Mouse (Mus musculus) midbrain, embryonic 13.5 days (tissue): ENCODE measurements around the gene Pou2af1. TPM values are rescaled to one million over a fixed set of nuclear protein-coding genes. Genes with fewer than 3 reads are reported as not detected.

Experiments used
- ATAC-seq: fragments of 200-750 bp; cut with Nextera tagmentation; 2 replicates; pipeline ENCODE4 v1.8.0; 2017; ENCODE audit warnings: mild to moderate bottlenecking, moderate TSS enrichment, moderate library complexity
- H3K27ac ChIP-seq: fragments of 300-500 bp; sonication (generic); 2 replicates; pipeline ENCODE4 v1.5.1; 2015; ENCODE audit warnings: inconsistent platforms, mild to moderate bottlenecking, moderate library complexity
- H3K27me3 ChIP-seq: fragments of 300-500 bp; sonication (generic); 2 replicates; pipeline ENCODE4 v1.6.1; 2015; ENCODE audit warnings: mild to moderate bottlenecking, inconsistent platforms
- H3K36me3 ChIP-seq: fragments of 300-500 bp; sonication (generic); 2 replicates; pipeline ENCODE4 v1.6.1; 2015; ENCODE audit warnings: mild to moderate bottlenecking, inconsistent platforms
- H3K4me1 ChIP-seq: fragments of 300-500 bp; sonication (generic); replicated peaks from 2 replicates; pipeline ENCODE4 v1.6.1; 2015; ENCODE audit warnings: inconsistent platforms
- H3K4me2 ChIP-seq: fragments of 300-500 bp; sonication (generic); replicated peaks from 2 replicates; pipeline ENCODE4 v1.6.1; 2015; ENCODE audit warnings: moderate library complexity, mild to moderate bottlenecking, inconsistent platforms
- H3K4me3 ChIP-seq: fragments of 300-500 bp; sonication (generic); replicated peaks from 2 replicates; pipeline ENCODE4 v1.5.1; 2015; ENCODE audit warnings: mild to moderate bottlenecking, inconsistent platforms
- H3K9ac ChIP-seq: fragments of 300-500 bp; sonication (generic); replicated peaks from 2 replicates; pipeline ENCODE4 v1.6.1; 2015; ENCODE audit warnings: mild to moderate bottlenecking, inconsistent platforms
- H3K9me3 ChIP-seq: fragments of 300-500 bp; sonication (generic); 2 replicates; pipeline ENCODE4 v1.6.1; 2016; ENCODE audit warnings: mild to moderate bottlenecking, inconsistent platforms
- WGBS: fragments of 180-500 bp; shearing (Covaris S2); methylation state at CpG from one replicate; pipeline ENCODE4 v1.1.7; 2015; 5-methylcytosine and 5-hydroxymethylcytosine counted together
- polyA plus RNA-seq: library from polyadenylated mRNA; unstranded; fragments of >200 nt; fragmentation: Nextera tagmentation; extraction: Ambion mirVana; gene quantifications from 2 replicates; pipeline ENCODE4 v1.2.1, GENCODE M21; 2015

Gene Pou2af1
- polyA plus RNA-seq, 1 experiment from 2014 or later: not detected

DNA sequence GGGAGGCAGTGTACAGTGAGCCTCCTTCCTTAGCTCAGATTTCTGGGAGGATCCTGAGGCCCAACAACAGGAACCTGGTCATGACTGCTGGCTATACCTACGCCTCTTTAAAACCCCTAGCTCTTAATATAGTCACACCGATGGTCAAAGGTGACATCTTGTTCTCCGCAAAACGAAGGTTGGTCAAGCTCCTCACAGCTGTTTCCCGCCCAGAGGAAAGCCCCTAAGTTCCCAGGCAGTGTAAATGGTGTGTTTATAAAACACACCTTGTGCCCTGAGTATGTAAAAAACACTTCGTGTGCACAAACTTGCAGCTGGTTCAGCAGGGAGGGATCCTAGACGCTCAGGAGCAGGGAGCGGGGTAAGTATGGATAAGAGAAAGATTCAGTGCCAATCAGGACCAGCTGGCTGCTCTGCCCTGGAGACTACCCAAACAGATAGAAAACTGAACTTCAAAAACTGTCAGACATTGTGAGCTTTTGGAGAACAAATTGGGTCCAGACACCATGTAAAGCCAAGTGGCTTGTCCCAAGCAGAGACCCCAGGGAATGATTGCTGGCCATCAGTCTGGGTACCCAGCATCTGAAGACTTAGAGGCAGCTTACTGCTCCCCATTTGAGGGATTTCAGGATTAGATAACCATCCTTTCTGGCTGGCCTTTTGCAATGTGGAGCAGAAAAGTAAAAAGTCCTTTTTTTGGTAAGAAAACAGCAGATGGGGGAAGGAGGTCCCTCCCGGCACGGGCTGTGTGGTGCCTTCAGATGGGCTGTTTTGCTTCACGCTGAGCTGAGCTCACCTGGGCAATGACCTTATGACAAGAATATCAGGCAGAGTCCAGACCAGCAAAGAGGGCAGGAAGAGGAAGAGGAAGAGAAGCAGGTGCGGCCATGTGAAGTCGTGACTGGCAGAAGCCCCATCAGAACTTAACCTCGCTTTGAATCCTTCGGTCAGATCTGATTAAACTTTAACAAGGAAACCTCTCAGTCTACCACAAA, 30.5 kb upstream of the Pou2af1 start:
- no peaks in the 10 kb centered on the region for H3K4me1 ChIP-seq
- H3K9ac ChIP-seq: no peak overlapping the region
- no peaks in the 10 kb centered on the region for H3K27me3 ChIP-seq
- no peak overlapping the region for H3K4me3 ChIP-seq
- H3K36me3 ChIP-seq: no peaks in the 10 kb centered on the region
- H3K9me3 ChIP-seq: no peaks in the 10 kb centered on the region
- 92% methylated on average over 15 of the region's 15 CpGs for WGBS
- no peak overlapping the region for H3K4me2 ChIP-seq
- no peak overlapping the region for H3K27ac ChIP-seq
- ATAC-seq: no peak

DNA sequence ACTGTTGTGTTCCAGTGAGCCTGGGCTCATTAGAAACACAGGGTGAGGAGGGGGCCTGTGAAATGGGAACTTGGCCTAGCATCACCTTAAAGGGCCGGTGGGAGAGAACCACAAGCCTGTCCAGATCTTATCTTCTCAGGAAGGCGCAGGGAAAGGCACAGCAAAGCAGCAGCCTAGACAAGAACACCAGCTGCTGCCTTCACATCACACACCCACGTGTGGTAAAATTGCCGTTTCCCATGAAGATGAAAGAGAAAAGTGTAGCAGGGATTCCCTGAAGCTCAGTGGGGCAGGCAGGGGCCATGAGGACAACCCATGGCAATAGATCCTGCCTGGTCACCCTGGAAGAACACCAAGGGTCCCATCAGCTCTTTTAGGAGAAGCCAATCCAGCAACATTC, 28.1 kb upstream of the Pou2af1 start:
- no peak overlapping the region for H3K9ac ChIP-seq
- H3K36me3 ChIP-seq: no peaks in the 10 kb centered on the region
- no peak overlapping the region for H3K4me2 ChIP-seq
- no peak overlapping the region for H3K4me3 ChIP-seq
- H3K4me1 ChIP-seq: no peaks in the 10 kb centered on the region
- H3K27ac ChIP-seq: no peak overlapping the region
- ATAC-seq: no peak
- 85% methylated on average over 4 of the region's 4 CpGs for WGBS
- H3K27me3 ChIP-seq: no peaks in the 10 kb centered on the region
- H3K9me3 ChIP-seq: no peaks in the 10 kb centered on the region

DNA sequence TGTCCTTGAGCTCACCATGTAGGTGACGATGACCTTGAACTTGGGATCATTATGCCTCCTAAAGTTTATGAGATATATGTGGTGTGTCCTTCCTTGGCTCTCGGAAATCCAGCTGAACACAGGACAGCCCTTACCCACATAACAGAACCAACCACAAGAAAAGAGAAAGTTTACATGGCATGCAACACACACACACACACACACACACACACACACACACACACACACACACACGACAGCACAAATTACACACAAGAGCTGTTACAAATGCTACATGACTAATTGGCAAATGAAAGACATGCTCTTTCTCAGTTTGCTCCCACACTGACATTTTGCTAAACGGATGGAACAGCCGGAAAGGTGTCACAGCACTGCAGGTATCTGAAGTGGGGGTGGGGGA, 27.6 kb upstream of the Pou2af1 start:
- no peak overlapping the region for H3K27ac ChIP-seq
- no peaks in the 10 kb centered on the region for H3K4me1 ChIP-seq
- no peak overlapping the region for H3K9ac ChIP-seq
- no peak for ATAC-seq
- no peak overlapping the region for H3K4me3 ChIP-seq
- no peaks in the 10 kb centered on the region for H3K27me3 ChIP-seq
- WGBS: 78% methylated on average over 5 of the region's 5 CpGs
- H3K36me3 ChIP-seq: no peaks in the 10 kb centered on the region
- no peaks in the 10 kb centered on the region for H3K9me3 ChIP-seq
- H3K4me2 ChIP-seq: no peak overlapping the region

DNA sequence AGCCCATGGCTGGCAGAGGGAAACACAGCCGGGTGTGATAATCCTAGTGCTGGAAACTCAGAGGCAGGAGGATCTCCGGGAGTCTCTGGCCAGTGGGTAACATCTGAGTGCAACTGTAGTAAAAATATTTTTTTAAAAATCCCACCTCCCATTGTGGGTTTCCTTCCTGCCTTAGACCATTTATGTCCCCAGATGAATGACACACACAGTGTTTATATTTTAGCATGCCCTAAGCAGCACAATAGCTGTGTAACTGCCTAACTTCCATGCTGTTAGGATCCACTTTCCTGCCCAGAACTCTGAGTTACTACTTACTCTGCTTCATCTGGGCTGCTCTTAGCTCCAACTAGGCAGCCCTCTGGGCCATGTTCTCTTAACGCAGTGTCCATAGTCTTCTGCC, 22.9 kb upstream of the Pou2af1 start:
- ATAC-seq: no peak
- H3K4me2 ChIP-seq: no peak overlapping the region
- H3K27me3 ChIP-seq: no peaks in the 10 kb centered on the region
- H3K9ac ChIP-seq: no peak overlapping the region
- H3K4me3 ChIP-seq: no peak overlapping the region
- H3K36me3 ChIP-seq: no peaks in the 10 kb centered on the region
- WGBS: 92% methylated on average over 3 of the region's 3 CpGs
- no peaks in the 10 kb centered on the region for H3K4me1 ChIP-seq
- no peaks in the 10 kb centered on the region for H3K9me3 ChIP-seq
- H3K27ac ChIP-seq: no peak overlapping the region

DNA sequence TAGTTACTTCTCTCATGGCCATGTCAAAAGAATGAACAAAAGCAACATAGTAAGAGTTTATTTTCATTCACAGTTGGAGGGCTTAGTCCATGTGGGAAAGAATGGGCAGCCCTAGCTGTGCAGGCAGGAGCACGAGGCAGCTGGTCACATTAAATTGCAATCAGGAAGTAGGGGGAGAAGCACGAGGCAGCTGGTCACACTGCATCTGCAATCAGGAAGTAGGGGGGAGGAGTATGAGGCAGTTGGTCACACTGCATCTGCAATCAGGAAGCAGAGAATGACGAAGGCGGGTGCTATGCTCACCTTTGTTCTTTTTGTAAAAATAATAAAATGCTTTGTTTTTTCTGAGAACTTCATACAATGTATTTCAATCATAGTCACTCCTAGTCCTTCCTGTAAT, 18.7 kb upstream of the Pou2af1 start:
- no peaks in the 10 kb centered on the region for H3K9me3 ChIP-seq
- no peak for ATAC-seq
- no peak overlapping the region for H3K4me2 ChIP-seq
- 80% methylated on average over 4 of the region's 4 CpGs for WGBS
- no peaks in the 10 kb centered on the region for H3K36me3 ChIP-seq
- H3K4me3 ChIP-seq: no peak overlapping the region
- no peaks in the 10 kb centered on the region for H3K27me3 ChIP-seq
- no peak overlapping the region for H3K27ac ChIP-seq
- H3K4me1 ChIP-seq: no peaks in the 10 kb centered on the region
- H3K9ac ChIP-seq: no peak overlapping the region

DNA sequence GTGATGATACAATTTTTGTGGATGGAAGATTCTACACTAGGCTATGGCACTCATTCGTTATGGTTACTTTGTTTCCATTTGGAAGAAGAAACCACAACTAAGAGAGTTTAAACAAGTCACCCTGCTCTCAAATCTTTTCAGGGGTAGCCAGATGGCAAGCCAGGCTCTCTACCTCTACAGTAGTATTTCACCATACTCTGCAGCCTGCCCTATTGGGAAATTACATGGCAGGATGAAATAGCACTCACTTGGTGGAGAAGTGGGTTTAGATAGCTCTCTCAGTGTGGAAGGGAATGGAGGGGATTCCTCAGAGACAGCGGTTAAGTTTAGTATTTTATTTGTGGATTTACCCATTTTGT, 4.6 kb upstream of the Pou2af1 start:
- Histone ChIP-seq H3K36me3 (no peaks in the 10 kb centered on the region), H3K9ac (no peak overlapping the region), H3K9me3 (no peaks in the 10 kb centered on the region), H3K4me1 (no peaks in the 10 kb centered on the region), H3K4me3 (no peak overlapping the region), H3K4me2 (no peak overlapping the region), H3K27me3 (no peaks in the 10 kb centered on the region), H3K27ac (no peak overlapping the region)
- WGBS: 90% methylated on average over 2 of the region's 2 CpGs
- no peak for ATAC-seq

- Histone ChIP-seq H3K4me3 (no peak overlapping the region), H3K4me2 (no peak overlapping the region), H3K27me3 (no peaks in the 10 kb centered on the region), H3K27ac (no peak overlapping the region), H3K36me3 (no peaks in the 10 kb centered on the region), H3K9me3 (no peaks in the 10 kb centered on the region), H3K4me1 (no peaks in the 10 kb centered on the region), H3K9ac (no peak overlapping the region)
- no peak for ATAC-seq
- WGBS: 83% methylated on average over 6 of the region's 6 CpGs
Measured at GRCm38 (mm10) chr9:51211191-51211590, 2.3 kb upstream of the Pou2af1 start.

DNA sequence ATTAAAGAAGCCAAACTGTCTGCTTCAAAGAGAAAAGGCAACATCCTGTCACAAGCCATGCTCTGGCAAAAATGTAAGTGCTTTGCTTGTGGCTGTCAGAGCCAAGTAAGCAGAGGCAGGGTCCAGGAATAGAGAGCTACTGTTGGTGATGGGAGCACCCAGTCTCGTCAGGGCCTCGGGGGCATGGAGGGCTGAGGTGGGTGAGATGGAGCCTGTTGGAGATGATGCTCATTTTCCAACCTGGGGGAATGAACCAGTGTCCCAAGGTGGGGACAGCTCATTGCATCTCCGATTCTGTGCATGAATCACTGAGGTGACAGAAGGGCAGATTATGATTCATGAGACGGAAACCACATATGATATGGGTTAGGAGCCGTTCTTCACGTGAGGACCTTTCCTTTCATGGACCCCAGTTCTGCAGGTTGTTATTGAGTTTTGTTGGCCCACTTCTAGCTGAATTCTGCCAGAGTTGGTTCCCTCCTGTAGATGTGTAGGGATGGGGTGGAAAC, 275 bp downstream of the Pou2af1 start:
- Histone ChIP-seq H3K4me1 (no peaks in the 10 kb centered on the region), H3K9me3 (no peaks in the 10 kb centered on the region), H3K27me3 (no peaks in the 10 kb centered on the region), H3K36me3 (no peaks in the 10 kb centered on the region), H3K27ac (no peak overlapping the region), H3K4me2 (no peak overlapping the region), H3K4me3 (no peak overlapping the region), H3K9ac (no peak overlapping the region)
- no peak for ATAC-seq
- 93% methylated on average over 6 of the region's 6 CpGs for WGBS

GRCm38 (mm10) chr9:51215311-51215710, 1.8 kb downstream of the Pou2af1 start:
- no peak for ATAC-seq

DNA sequence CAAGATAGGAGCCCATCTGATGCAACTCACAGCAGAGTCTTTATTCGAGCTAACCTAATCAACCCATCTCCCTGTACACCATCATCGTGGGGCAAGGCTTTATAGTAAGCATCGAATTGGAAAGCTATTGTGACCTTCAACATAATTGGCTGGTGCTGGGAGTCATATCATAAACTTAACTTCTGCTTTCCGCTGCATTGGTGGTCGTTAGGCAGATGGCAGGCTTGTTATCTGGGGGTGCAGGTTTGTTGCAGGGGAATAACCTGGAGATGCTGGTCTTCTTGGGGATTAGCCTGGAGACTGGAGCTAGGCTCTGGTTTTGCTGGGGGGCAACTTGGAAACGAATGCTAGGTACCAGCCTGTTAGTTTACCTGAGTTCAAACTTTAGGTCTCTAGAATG, 2.4 kb downstream of the Pou2af1 start:
- H3K4me1 ChIP-seq: no peaks in the 10 kb centered on the region
- no peak overlapping the region for H3K9ac ChIP-seq
- no peaks in the 10 kb centered on the region for H3K27me3 ChIP-seq
- H3K27ac ChIP-seq: no peak overlapping the region
- 89% methylated on average over 6 of the region's 6 CpGs for WGBS
- H3K9me3 ChIP-seq: no peaks in the 10 kb centered on the region
- no peak overlapping the region for H3K4me2 ChIP-seq
- no peak for ATAC-seq
- no peak overlapping the region for H3K4me3 ChIP-seq
- H3K36me3 ChIP-seq: no peaks in the 10 kb centered on the region

More at GRCm38 (mm10) chr9:51215311-51215710, 1.8 kb downstream of the Pou2af1 start:
- Histone ChIP-seq H3K9ac (no peak overlapping the region), H3K4me1 (no peaks in the 10 kb centered on the region), H3K27ac (no peak overlapping the region), H3K4me2 (no peak overlapping the region), H3K9me3 (no peaks in the 10 kb centered on the region), H3K4me3 (no peak overlapping the region), H3K36me3 (no peaks in the 10 kb centered on the region), H3K27me3 (no peaks in the 10 kb centered on the region)
- WGBS: 65% methylated on average over 4 of the region's 4 CpGs

GRCm38 (mm10) chr9:51225636-51226166, 12.2 kb downstream of the Pou2af1 start:
- no peaks in the 10 kb centered on the region for H3K9me3 ChIP-seq
- 84% methylated on average over 5 of the region's 5 CpGs for WGBS
- no peak overlapping the region for H3K4me3 ChIP-seq
- H3K27me3 ChIP-seq: no peaks in the 10 kb centered on the region
- no peaks in the 10 kb centered on the region for H3K36me3 ChIP-seq
- no peaks in the 10 kb centered on the region for H3K4me1 ChIP-seq
- H3K27ac ChIP-seq: no peak overlapping the region
- H3K9ac ChIP-seq: no peak overlapping the region
- ATAC-seq: no peak
- no peak overlapping the region for H3K4me2 ChIP-seq

GRCm38 (mm10) chr9:51230701-51231389, 17.3 kb downstream of the Pou2af1 start:
- Histone ChIP-seq H3K4me1 (0 out of 2 replicates have a peak, but pooled peaks cover 2% of the 10 kb centered on the region), H3K27me3 (no peaks in the 10 kb centered on the region), H3K4me2 (no peak overlapping the region), H3K36me3 (no peaks in the 10 kb centered on the region), H3K9ac (no peak overlapping the region), H3K4me3 (no peak overlapping the region), H3K9me3 (no peaks in the 10 kb centered on the region), H3K27ac (no peak overlapping the region)
- 85% methylated on average over 4 of the region's 4 CpGs for WGBS
- ATAC-seq: no peak
